Mouse (Mus musculus): Measurements from ENCODE around the gene Wdr53. TPM values are rescaled to one million over a fixed set of nuclear protein-coding genes. Genes with fewer than 3 reads are reported as not detected.
"Not testable (repeated sequence)": the region's sequence is repeated elsewhere in the genome, so short reads cannot be mapped to it uniquely, and the experiment has no call there.

The Wdr53 gene
- polyA plus RNA-seq, 1 experiment from 2014 or later, result 10.8 TPM

DNA sequence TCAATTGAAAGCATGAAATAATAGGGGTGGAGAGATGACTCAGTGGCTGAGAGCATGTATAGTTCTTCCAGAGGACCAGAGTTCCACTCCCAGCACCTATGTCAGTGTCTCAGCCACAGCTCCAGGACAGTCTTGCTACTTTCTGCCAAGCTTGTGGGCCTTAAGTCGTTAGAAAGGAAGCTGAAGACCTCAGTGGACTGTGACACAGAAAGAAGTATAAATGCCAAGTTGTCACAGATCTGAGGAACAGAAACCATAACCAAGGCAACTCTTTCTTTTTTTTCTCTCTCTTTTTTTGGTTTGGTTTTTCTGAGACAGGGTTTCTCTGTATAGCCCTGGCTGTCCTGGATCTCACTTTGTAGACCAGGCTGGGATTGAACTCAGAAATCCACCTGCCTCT, 28.8 kb downstream of the Wdr53 start:
- Histone ChIP-seq H3K36me3 (replicated peaks; ENCODE audit: insufficient read depth, low read length) (no peaks in the 10 kb centered on the region; the same call in 1 of the 2 replicates), H3K9ac (replicated peaks) (no peak overlapping the region), H3K4me1 (ENCODE audit: insufficient read depth) (peaks cover 19% of the 10 kb centered on the region; the same call in 1 of the 2 replicates), H3K4me3 (ENCODE audit: low read depth, low read length) (no peak overlapping the region), H3K27ac (ENCODE audit: low read depth) (0 out of 2 replicates have a peak overlapping the region, but pooled peaks have one; percentile 24), H3K4me2 (ENCODE audit: low read depth, low read length) (no peak overlapping the region), H3K27me3 (ENCODE audit: insufficient read depth, low read length) (no peaks in the 10 kb centered on the region), H3K9me3 (ENCODE audit: low read length) (no peaks in the 10 kb centered on the region)
- WGBS (ENCODE audit: insufficient replicate concordance), result 50% methylated on average over 1 of the region's 1 CpGs
- TF ChIP-seq CTCF (IDR thresholded peaks at IDR 0.05; ENCODE audit: low read depth) (no peak), EP300 (IDR thresholded peaks at IDR 0.05; ENCODE audit: low read depth) (no peak)
- DNase-seq (no peak), ATAC-seq (no peak)

DNA sequence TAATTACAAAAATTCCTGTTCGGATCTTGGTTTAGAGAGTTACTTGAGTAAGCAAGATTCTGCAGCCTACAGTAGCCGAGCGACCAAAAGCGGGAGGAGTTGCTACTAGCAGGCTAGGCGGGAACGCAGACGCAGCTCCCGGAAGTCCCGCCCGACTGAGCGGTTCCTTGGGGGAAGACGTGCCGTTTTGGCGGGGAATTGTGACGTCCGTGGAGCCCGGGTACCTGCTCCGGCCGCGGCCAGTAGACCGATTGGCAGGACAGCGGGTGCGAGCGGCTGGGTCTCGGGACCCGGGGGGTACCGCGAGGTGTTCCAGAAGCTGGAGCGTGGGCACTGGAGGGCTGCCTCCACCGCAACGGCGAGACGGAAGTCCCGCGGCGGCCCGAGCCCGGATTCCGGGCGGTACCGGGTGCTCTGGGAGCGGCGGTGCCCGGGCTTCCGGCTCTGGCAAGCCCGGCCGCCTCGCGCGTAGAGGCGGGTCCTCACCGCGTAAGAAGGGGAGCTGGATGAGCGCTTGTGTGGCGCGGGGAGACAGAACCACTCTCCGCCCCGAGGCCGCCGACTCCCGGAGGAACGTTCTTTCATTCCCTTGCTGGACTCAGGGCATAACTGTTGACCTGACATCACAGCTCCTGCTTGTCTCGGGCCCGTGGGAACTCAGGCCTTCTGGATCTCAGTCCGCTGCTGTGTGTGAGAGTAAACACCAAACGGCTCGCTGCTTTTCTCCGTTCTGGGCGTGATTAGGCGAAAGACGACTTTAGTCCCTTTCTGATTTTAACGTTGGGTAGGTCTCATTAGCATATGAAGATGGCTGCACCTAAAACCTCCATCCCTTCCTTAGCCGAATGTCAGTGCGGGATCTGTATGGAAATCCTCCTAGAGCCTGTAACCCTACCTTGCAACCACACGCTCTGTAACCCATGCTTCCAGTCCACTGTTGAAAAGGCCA, 30.6 kb downstream of the Wdr53 start, which contains the start of gene Rnf168:
TSS of gene Rnf168 (plus strand) at position 152 of the 949 bp plus-strand sequence.
- Histone ChIP-seq H3K27me3 (ENCODE audit: insufficient read depth, low read length) (no peaks in the 10 kb centered on the region), H3K36me3 (replicated peaks; ENCODE audit: insufficient read depth, low read length) (peaks cover 2% of the 10 kb centered on the region; the same call in 1 of the 2 replicates), H3K9me3 (ENCODE audit: low read length) (no peaks in the 10 kb centered on the region), H3K9ac (replicated peaks) (peak within 1 kb of the TSS; percentile 93), H3K4me2 (ENCODE audit: low read depth, low read length) (peak within 1 kb of the TSS; percentile 80), H3K27ac (ENCODE audit: low read depth) (peak within 1 kb of the TSS; percentile 98), H3K4me1 (ENCODE audit: insufficient read depth) (peaks cover 23% of the 10 kb centered on the region; the same call in 1 of the 2 replicates), H3K4me3 (ENCODE audit: low read depth, low read length) (peak within 1 kb of the TSS; percentile 95)
- DNase-seq, result peak; percentile 93
- TF ChIP-seq CTCF (IDR thresholded peaks at IDR 0.05; ENCODE audit: low read depth) (no peak), EP300 (IDR thresholded peaks at IDR 0.05; ENCODE audit: low read depth) (peak; percentile 43; the same call in 1 of the 2 replicates)
- ATAC-seq, result peak; percentile 92
- under 1% methylated on average over 75 of the region's 75 CpGs for WGBS (ENCODE audit: insufficient replicate concordance)

DNA sequence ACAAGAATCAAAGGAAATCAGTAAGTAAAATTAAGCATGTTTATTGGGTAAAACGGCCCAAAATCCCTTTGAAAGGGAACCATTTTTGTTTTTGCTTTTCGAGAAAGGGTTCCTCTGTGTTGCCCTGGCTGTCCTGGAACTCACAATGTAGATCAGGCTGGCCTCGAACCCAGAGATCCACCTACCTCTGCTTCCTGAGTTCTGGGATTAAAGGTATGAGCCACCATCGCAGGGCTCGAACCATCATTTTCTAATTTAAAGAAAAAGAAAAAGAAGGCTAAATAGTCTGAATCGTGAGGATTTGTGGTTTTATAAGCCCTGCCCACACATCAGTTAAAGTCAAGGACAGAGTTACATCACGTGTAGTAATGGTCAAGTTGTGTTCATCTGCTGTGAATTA, 31.4 kb downstream of the Wdr53 start:
- peaks cover 23% of the 10 kb centered on the region for H3K4me1 ChIP-seq (ENCODE audit: insufficient read depth)
- H3K27me3 ChIP-seq (ENCODE audit: insufficient read depth, low read length), result no peaks in the 10 kb centered on the region
- no peaks in the 10 kb centered on the region for H3K9me3 ChIP-seq (ENCODE audit: low read length)
- 25% methylated on average over 7 of the region's 7 CpGs for WGBS (ENCODE audit: insufficient replicate concordance)
- peak overlapping the region; percentile 80 for H3K4me2 ChIP-seq (ENCODE audit: low read depth, low read length)
- H3K4me3 ChIP-seq (ENCODE audit: low read depth, low read length), result peak overlapping the region; percentile 95
- ATAC-seq, result no peak
- no peak for DNase-seq
- TF ChIP-seq CTCF (IDR thresholded peaks at IDR 0.05; ENCODE audit: low read depth), result no peak
- TF ChIP-seq EP300 (IDR thresholded peaks at IDR 0.05; ENCODE audit: low read depth), result no peak
- peaks cover 8% of the 10 kb centered on the region for H3K36me3 ChIP-seq (replicated peaks; ENCODE audit: insufficient read depth, low read length)
- H3K27ac ChIP-seq (ENCODE audit: low read depth), result peak overlapping the region; percentile 98
- H3K9ac ChIP-seq (replicated peaks), result peak overlapping the region; percentile 93

DNA sequence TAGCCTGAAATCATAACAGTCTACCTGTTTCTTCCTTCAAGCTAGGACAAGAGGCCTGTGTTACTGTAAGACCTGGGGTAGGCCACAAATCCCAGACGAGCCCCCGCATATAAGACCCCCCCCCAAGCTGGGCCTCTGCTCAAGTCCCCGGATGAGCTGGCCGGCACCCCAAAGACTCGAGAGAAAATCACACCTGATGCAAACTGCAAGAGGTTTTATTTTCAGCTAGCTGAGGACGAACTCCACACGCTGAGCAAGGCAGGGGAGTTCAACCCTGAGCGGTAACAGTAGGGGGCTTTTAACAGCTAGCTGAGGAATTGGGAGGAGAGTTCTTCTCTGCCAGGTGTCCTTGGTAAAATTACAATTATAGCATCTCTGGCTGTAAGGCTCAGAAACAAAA, 33.2 kb downstream of the Wdr53 start:
- peaks cover 25% of the 10 kb centered on the region for H3K36me3 ChIP-seq (replicated peaks; ENCODE audit: insufficient read depth, low read length)
- ATAC-seq (no peak), DNase-seq (no peak)
- H3K4me3 ChIP-seq (ENCODE audit: low read depth, low read length), result peak overlapping the region; percentile 95; the same call in 1 of the 2 replicates
- H3K9ac ChIP-seq (replicated peaks), result no peak overlapping the region
- 94% methylated on average over 8 of the region's 8 CpGs for WGBS (ENCODE audit: insufficient replicate concordance)
- H3K27ac ChIP-seq (ENCODE audit: low read depth), result no peak overlapping the region
- H3K4me1 ChIP-seq (ENCODE audit: insufficient read depth), result peaks cover 23% of the 10 kb centered on the region
- H3K4me2 ChIP-seq (ENCODE audit: low read depth, low read length), result peak overlapping the region; percentile 80; the same call in 1 of the 2 replicates
- TF ChIP-seq CTCF (IDR thresholded peaks at IDR 0.05; ENCODE audit: low read depth), result no peak
- TF ChIP-seq EP300 (IDR thresholded peaks at IDR 0.05; ENCODE audit: low read depth), result no peak
- H3K27me3 ChIP-seq (ENCODE audit: insufficient read depth, low read length), result no peaks in the 10 kb centered on the region
- no peaks in the 10 kb centered on the region for H3K9me3 ChIP-seq (ENCODE audit: low read length)

DNA sequence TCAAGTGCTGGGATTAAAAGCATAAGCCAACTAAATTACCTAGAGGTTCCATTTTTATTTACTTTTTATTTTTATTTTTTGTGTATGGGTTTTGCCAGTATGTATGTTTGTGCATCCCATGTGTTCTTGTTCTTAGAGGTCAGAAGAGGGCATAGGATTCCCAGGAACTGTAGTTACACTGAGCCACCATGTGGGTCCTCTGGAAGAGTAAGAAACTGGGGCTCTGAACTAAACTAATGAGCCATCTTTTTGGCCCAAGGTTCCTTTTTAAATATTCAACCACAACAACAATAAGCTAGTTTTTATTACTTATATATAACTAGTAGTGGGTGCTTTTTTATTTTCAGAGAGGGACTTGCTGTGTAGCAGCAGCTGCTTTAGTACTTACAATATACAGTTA, 35.6 kb downstream of the Wdr53 start:
- H3K9me3 ChIP-seq (ENCODE audit: low read length), result no peaks in the 10 kb centered on the region
- DNase-seq (no peak), ATAC-seq (no peak)
- peaks cover 45% of the 10 kb centered on the region for H3K36me3 ChIP-seq (replicated peaks; ENCODE audit: insufficient read depth, low read length)
- no peak for TF ChIP-seq EP300 (IDR thresholded peaks at IDR 0.05; ENCODE audit: low read depth)
- no peaks in the 10 kb centered on the region for H3K27me3 ChIP-seq (ENCODE audit: insufficient read depth, low read length)
- no peak overlapping the region for H3K9ac ChIP-seq (replicated peaks)
- H3K27ac ChIP-seq (ENCODE audit: low read depth), result no peak overlapping the region
- no peak overlapping the region for H3K4me2 ChIP-seq (ENCODE audit: low read depth, low read length)
- no peak overlapping the region for H3K4me3 ChIP-seq (ENCODE audit: low read depth, low read length)
- peaks cover 11% of the 10 kb centered on the region for H3K4me1 ChIP-seq (ENCODE audit: insufficient read depth)

DNA sequence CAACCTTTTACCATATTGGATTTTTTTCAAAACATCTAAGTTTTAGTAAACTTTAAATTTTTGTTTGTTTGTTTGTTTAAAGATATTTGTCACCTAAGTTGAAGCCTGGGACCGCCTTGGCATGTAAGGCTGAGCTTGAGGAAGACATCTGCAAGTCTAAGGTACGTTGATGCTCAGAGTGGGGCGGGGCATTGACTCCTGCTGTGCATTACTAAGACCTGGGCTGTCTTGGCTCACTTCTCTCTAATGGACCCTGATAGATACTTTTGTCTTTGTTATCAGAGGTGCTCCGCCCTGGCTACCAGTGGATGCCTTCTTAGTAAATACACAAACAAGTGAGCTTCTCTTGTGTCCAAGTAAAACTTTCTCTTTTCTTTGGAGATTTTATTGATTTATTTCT, 44.8 kb downstream of the Wdr53 start:
- DNase-seq (no peak), ATAC-seq (no peak)
- H3K9me3 ChIP-seq (ENCODE audit: low read length), result no peaks in the 10 kb centered on the region
- H3K27me3 ChIP-seq (ENCODE audit: insufficient read depth, low read length), result no peaks in the 10 kb centered on the region
- WGBS (ENCODE audit: insufficient replicate concordance), result 89% methylated on average over 4 of the region's 4 CpGs
- H3K4me1 ChIP-seq (ENCODE audit: insufficient read depth), result no peaks in the 10 kb centered on the region
- TF ChIP-seq CTCF (IDR thresholded peaks at IDR 0.05; ENCODE audit: low read depth) (no peak), EP300 (IDR thresholded peaks at IDR 0.05; ENCODE audit: low read depth) (no peak)
- H3K9ac ChIP-seq (replicated peaks), result no peak overlapping the region
- no peak overlapping the region for H3K27ac ChIP-seq (ENCODE audit: low read depth)
- H3K4me3 ChIP-seq (ENCODE audit: low read depth, low read length), result no peak overlapping the region
- H3K4me2 ChIP-seq (ENCODE audit: low read depth, low read length), result no peak overlapping the region
- peaks cover 45% of the 10 kb centered on the region for H3K36me3 ChIP-seq (replicated peaks; ENCODE audit: insufficient read depth, low read length)

DNA sequence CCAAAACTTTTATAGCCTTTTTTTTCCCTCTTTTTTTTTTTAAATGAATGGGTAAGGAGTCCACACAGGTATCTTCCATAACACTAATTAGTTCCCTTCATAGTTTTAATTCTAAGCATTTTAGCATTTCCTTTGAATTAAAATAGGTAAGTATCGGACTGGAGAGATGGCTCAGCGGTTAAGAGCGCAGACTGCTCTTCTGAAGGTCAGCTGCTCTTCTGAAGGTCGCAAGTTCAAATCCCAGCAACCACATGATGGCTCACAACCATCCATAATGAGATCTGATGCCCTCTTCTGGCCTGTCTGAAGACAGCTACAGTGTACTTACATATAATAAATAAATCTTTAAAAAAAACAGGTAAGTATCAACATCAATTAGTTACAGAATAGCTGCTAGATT, 52.6 kb downstream of the Wdr53 start:
- H3K9me3 ChIP-seq (ENCODE audit: low read length); ATAC-seq; H3K4me1 ChIP-seq (ENCODE audit: insufficient read depth); H3K9ac ChIP-seq (replicated peaks); H3K27me3 ChIP-seq (ENCODE audit: insufficient read depth, low read length); DNase-seq; H3K4me2 ChIP-seq (ENCODE audit: low read depth, low read length); H3K27ac ChIP-seq (ENCODE audit: low read depth); H3K4me3 ChIP-seq (ENCODE audit: low read depth, low read length): not testable (repeated sequence)
- 89% methylated on average over 4 of the region's 4 CpGs for WGBS (ENCODE audit: insufficient replicate concordance)
- H3K36me3 ChIP-seq (replicated peaks; ENCODE audit: insufficient read depth, low read length), result peaks cover 44% of the 10 kb centered on the region
